Mouse (Mus musculus): ENCODE measurements around the gene Zscan22. TPM values are rescaled to one million over a fixed set of nuclear protein-coding genes. Genes with fewer than 3 reads are reported as not detected.

The Zscan22 gene
- polyA plus RNA-seq, 1 experiment, result 1.4 TPM

- no peaks in the 10 kb centered on the region for H3K36me3 ChIP-seq (replicated peaks; ENCODE audit: low read length)
- peaks cover 9% of the 10 kb centered on the region for H3K9me3 ChIP-seq
- TF ChIP-seq FLI1 (IDR thresholded peaks at IDR 0.05; ENCODE audit: low read length), result no peak
- no peak for TF ChIP-seq GATA1 (IDR thresholded peaks at IDR 0.05; ENCODE audit: borderline replicate concordance, low read length)
- H3K4me3 ChIP-seq (replicated peaks), result peak overlapping the region; percentile 90
- peaks cover 2% of the 10 kb centered on the region for H3K27me3 ChIP-seq (replicated peaks)
- H3K4me1 ChIP-seq, result peaks cover 23% of the 10 kb centered on the region; the same call in 1 of the 2 replicates
These were observed 52.2 kb downstream of the Zscan22 start for GRCm38 (mm10) chr7:12949872-12950229.

GRCm38 (mm10) chr7:12954896-12955295 is 57.3 kb downstream of the Zscan22 start:
- H3K27me3 ChIP-seq (replicated peaks), result no peaks in the 10 kb centered on the region
- no peak for TF ChIP-seq FLI1 (IDR thresholded peaks at IDR 0.05; ENCODE audit: low read length)
- TF ChIP-seq GATA1 (IDR thresholded peaks at IDR 0.05; ENCODE audit: borderline replicate concordance, low read length), result no peak
- H3K9me3 ChIP-seq, result no peaks in the 10 kb centered on the region
- H3K36me3 ChIP-seq (replicated peaks; ENCODE audit: low read length), result no peaks in the 10 kb centered on the region
- peaks cover 32% of the 10 kb centered on the region; the same call in 1 of the 2 replicates for H3K4me1 ChIP-seq
- H3K4me3 ChIP-seq (replicated peaks), result no peak overlapping the region

GRCm38 (mm10) chr7:12957511-12957910 is 59.9 kb downstream of the Zscan22 start:
- Histone ChIP-seq H3K27me3 (replicated peaks) (no peaks in the 10 kb centered on the region), H3K4me3 (replicated peaks) (peak overlapping the region; percentile 8), H3K4me1 (peaks cover 30% of the 10 kb centered on the region), H3K36me3 (replicated peaks; ENCODE audit: low read length) (no peaks in the 10 kb centered on the region), H3K9me3 (no peaks in the 10 kb centered on the region)
- no peak for TF ChIP-seq FLI1 (IDR thresholded peaks at IDR 0.05; ENCODE audit: low read length)

Other genes starting within 250 kb of the Zscan22 start
- gene Vmn2r55, start 212.8 kb upstream of the Zscan22 start, polyA plus RNA-seq (2012; ENCODE audit: insufficient read depth, low replicate concordance), result not detected in 2 replicates
- not detected in 2 replicates for gene Vmn2r56, start 162.8 kb upstream of the Zscan22 start, polyA plus RNA-seq (2012; ENCODE audit: insufficient read depth, low replicate concordance)
- gene Zscan18, start 94.2 kb upstream of the Zscan22 start, polyA plus RNA-seq (2012; ENCODE audit: insufficient read depth, low replicate concordance), result not detected in 2 replicates
- not detected in 2 replicates for gene Zfp329, start 79.0 kb upstream of the Zscan22 start, polyA plus RNA-seq (2012; ENCODE audit: insufficient read depth, low replicate concordance)
- 0.65 TPM in 1 of 2 replicates, not detected in the other for gene Zfp110, start 63.1 kb upstream of the Zscan22 start, polyA plus RNA-seq (2012; ENCODE audit: insufficient read depth, low replicate concordance)
- gene Zfp128, start 16.6 kb upstream of the Zscan22 start, polyA plus RNA-seq (2012; ENCODE audit: insufficient read depth, low replicate concordance), result 0.25 TPM in 1 of 2 replicates, not detected in the other
- gene Rps5, start 24.5 kb downstream of the Zscan22 start, polyA plus RNA-seq (2012; ENCODE audit: insufficient read depth, low replicate concordance), result 434 and 3,041 TPM in 2 replicates
- 1.5 and 2.4 TPM in 2 replicates for gene Rnf225, start 29.6 kb downstream of the Zscan22 start, polyA plus RNA-seq (2012; ENCODE audit: insufficient read depth, low replicate concordance)
- 1.9 and 2.1 TPM in 2 replicates for gene Zfp324, start 68.0 kb downstream of the Zscan22 start, polyA plus RNA-seq (2012; ENCODE audit: insufficient read depth, low replicate concordance)
- gene Zfp446, start 80.0 kb downstream of the Zscan22 start, polyA plus RNA-seq (2012; ENCODE audit: insufficient read depth, low replicate concordance), result 1.7 and 3.2 TPM in 2 replicates
- gene Slc27a5, start 100.4 kb downstream of the Zscan22 start, polyA plus RNA-seq (2012; ENCODE audit: insufficient read depth, low replicate concordance), result not detected in 2 replicates
- 55.5 and 236 TPM in 2 replicates for gene Trim28, start 101.3 kb downstream of the Zscan22 start, polyA plus RNA-seq (2012; ENCODE audit: insufficient read depth, low replicate concordance)
- gene Zbtb45, start 112.2 kb downstream of the Zscan22 start, polyA plus RNA-seq (2012; ENCODE audit: insufficient read depth, low replicate concordance), result 52.8 and 179 TPM in 2 replicates
- gene Chmp2a, start 137.0 kb downstream of the Zscan22 start, polyA plus RNA-seq (2012; ENCODE audit: insufficient read depth, low replicate concordance), result 404 and 592 TPM in 2 replicates
- gene Ube2m, start 140.5 kb downstream of the Zscan22 start, polyA plus RNA-seq (2012; ENCODE audit: insufficient read depth, low replicate concordance), result 283 and 366 TPM in 2 replicates
- 1.6 and 6.1 TPM in 2 replicates for gene Mzf1, start 156.9 kb downstream of the Zscan22 start, polyA plus RNA-seq (2012; ENCODE audit: insufficient read depth, low replicate concordance)
- gene Vmn1r85, start 197.4 kb downstream of the Zscan22 start, polyA plus RNA-seq (2012; ENCODE audit: insufficient read depth, low replicate concordance), result 0.26 TPM in 1 of 2 replicates, not detected in the other
- not detected in 2 replicates for gene Vmn1r86, start 222.1 kb downstream of the Zscan22 start, polyA plus RNA-seq (2012; ENCODE audit: insufficient read depth, low replicate concordance)
- not detected in 2 replicates for gene Vmn1r87, start 242.3 kb downstream of the Zscan22 start, polyA plus RNA-seq (2012; ENCODE audit: insufficient read depth, low replicate concordance)